Mouse (Mus musculus) cerebellum, adult 18-20 months (tissue): Measurements from ENCODE around the gene Padi6.
A peak's percentile ranks its signal among the peaks of the same experiment; 100 is the strongest.

Experiments used
- DNase-seq, 2 experiments: peaks; one replicate each; pipeline ENCODE4 v3.0.0; 2021

The Padi6 gene

GRCm38 (mm10) chr4:140680731-140681397, 61.6 kb downstream of the Padi6 start:
- DNase-seq = no peak

DNA sequence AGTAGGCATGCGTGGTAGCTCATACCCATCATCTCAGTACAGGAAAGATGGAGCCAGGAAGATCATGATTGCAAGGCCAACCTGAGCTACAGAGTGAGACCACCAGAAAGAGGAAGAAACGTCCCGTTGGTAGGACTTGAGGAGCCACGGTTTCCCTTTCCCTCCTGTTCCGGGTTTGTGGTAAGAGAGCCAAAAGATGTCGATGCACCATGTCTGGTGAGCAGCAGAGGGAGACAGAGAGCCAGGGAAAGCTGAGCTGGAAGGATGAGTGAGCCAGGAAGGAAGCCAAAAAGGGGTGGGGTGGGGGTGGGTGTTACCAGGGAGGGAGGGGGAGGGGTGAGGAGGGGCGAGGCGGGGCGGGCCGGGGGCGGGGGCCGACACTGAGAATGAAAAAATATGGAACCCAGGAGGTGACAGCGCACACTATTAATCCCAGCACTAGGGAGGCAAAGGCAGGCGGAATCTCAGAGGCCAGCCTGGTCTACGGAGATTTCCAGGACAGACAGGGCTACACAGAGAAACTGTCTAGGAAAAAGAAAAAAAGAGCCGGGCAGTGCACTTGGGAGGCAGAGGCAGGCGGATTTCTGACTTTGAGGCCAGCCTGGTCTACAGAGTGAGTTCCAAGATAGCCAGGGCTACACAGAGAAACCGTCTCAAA, 62.6 kb downstream of the Padi6 start:
- peak; percentile 84 to 86 for DNase-seq

GRCm38 (mm10) chr4:140679038-140679437, 63.4 kb downstream of the Padi6 start:
- DNase-seq = peak; percentile 33 to 64
